Mouse (Mus musculus): Measurements from ENCODE around the gene Capn12. TPM values are rescaled to one million over a fixed set of nuclear protein-coding genes. Genes with fewer than 3 reads are reported as not detected.

The Capn12 gene
- polyA plus RNA-seq, 2 experiments from 2014 or later, result 0.34 TPM; not detected in 1

GRCm38 (mm10) chr7:28921722-28922465 is 40.7 kb downstream of the Capn12 start:
- ATAC-seq, result no peak

- ATAC-seq, result no peak
Measured at GRCm38 (mm10) chr7:28922606-28923005, 41.4 kb downstream of the Capn12 start.

GRCm38 (mm10) chr7:28923865-28924291 is 42.7 kb downstream of the Capn12 start:
- no peak for ATAC-seq

- ATAC-seq, result no peak
Measured at GRCm38 (mm10) chr7:28924802-28925201, 43.6 kb downstream of the Capn12 start.

GRCm38 (mm10) chr7:28925317-28925716 is 44.1 kb downstream of the Capn12 start:
- no peak for ATAC-seq

GRCm38 (mm10) chr7:28926172-28926571 is 45.0 kb downstream of the Capn12 start:
- no peak for ATAC-seq

- no peak for ATAC-seq
Measured at GRCm38 (mm10) chr7:28929381-28929780, 48.2 kb downstream of the Capn12 start.

GRCm38 (mm10) chr7:28930320-28931031 is 49.3 kb downstream of the Capn12 start:
- no peak for ATAC-seq

- no peak for ATAC-seq
Measured at GRCm38 (mm10) chr7:28931032-28931694, 49.9 kb downstream of the Capn12 start.

GRCm38 (mm10) chr7:28931695-28932039 is 50.4 kb downstream of the Capn12 start:
- ATAC-seq, result no peak

GRCm38 (mm10) chr7:28932421-28933041 is 51.3 kb downstream of the Capn12 start:
- ATAC-seq, result no peak

GRCm38 (mm10) chr7:28933825-28934224 is 52.6 kb downstream of the Capn12 start:
- no peak for ATAC-seq

GRCm38 (mm10) chr7:28936787-28937186 is 55.6 kb downstream of the Capn12 start:
- ATAC-seq, result no peak

- ATAC-seq, result no peak
Measured at GRCm38 (mm10) chr7:28938654-28939053, 57.4 kb downstream of the Capn12 start.

- ATAC-seq, result no peak
Measured at GRCm38 (mm10) chr7:28939418-28940183, 58.4 kb downstream of the Capn12 start.

- ATAC-seq, result no peak
Measured at GRCm38 (mm10) chr7:28941129-28941528, 59.9 kb downstream of the Capn12 start.

GRCm38 (mm10) chr7:28941542-28941941 is 60.3 kb downstream of the Capn12 start:
- ATAC-seq, result no peak

Other genes with a start within 250 kb of the Capn12 start
- gene Fbxo27, start 188.6 kb upstream of the Capn12 start, polyA plus RNA-seq (2017; shearing (Covaris generic)), result 1 to 10 TPM; 1.1 to 2.9 TPM
- 10 to 100 TPM in 1 of 2 experiments, 1 to 10 TPM in 1; 8.3 to 10.9 TPM for gene Fbxo17, start 164.6 kb upstream of the Capn12 start, polyA plus RNA-seq (2017; shearing (Covaris generic))
- 10 to 100 TPM; 71.9 to 75.7 TPM for gene Mrps12, start 139.6 kb upstream of the Capn12 start, polyA plus RNA-seq (2017; shearing (Covaris generic))
- 10 to 100 TPM in 1 of 2 experiments, 1 to 10 TPM in 1; 8.9 to 13.0 TPM for gene Sars2, start 139.4 kb upstream of the Capn12 start, polyA plus RNA-seq (2017; shearing (Covaris generic))
- gene Ccer2, start 125.2 kb upstream of the Capn12 start, polyA plus RNA-seq (2017; shearing (Covaris generic)), result not detected
- gene Sirt2, start 114.7 kb upstream of the Capn12 start, polyA plus RNA-seq (2017; shearing (Covaris generic)), result 100 to 1,000 TPM in 1 of 2 experiments, 10 to 100 TPM in 1; 82.3 to 103 TPM
- gene Nfkbib, start 113.9 kb upstream of the Capn12 start, polyA plus RNA-seq (2017; shearing (Covaris generic)), result 10 to 100 TPM; 56.4 to 78.9 TPM
- 100 to 1,000 TPM; 199 to 272 TPM for gene Rinl, start 92.5 kb upstream of the Capn12 start, polyA plus RNA-seq (2017; shearing (Covaris generic))
- 100 to 1,000 TPM; 153 to 344 TPM for gene Hnrnpl, start 72.9 kb upstream of the Capn12 start, polyA plus RNA-seq (2017; shearing (Covaris generic))
- 100 to 1,000 TPM; 192 to 199 TPM for gene Ech1, start 56.2 kb upstream of the Capn12 start, polyA plus RNA-seq (2017; shearing (Covaris generic))
- gene Lgals4, start 47.6 kb upstream of the Capn12 start, polyA plus RNA-seq (2017; shearing (Covaris generic)), result 10 to 100 TPM; 20.1 to 27.2 TPM
- 1 to 10 TPM; 2.5 to 2.8 TPM for gene Lgals7, start 17.6 kb upstream of the Capn12 start, polyA plus RNA-seq (2017; shearing (Covaris generic))
- gene Actn4, start 80.9 kb downstream of the Capn12 start, polyA plus RNA-seq (2017; shearing (Covaris generic)), result 100 to 1,000 TPM in 1 of 2 experiments, 10 to 100 TPM in 1; 84.6 to 128 TPM
- gene Eif3k, start 100.4 kb downstream of the Capn12 start, polyA plus RNA-seq (2017; shearing (Covaris generic)), result 100 to 1,000 TPM; 603 to 630 TPM
- 100 to 1,000 TPM in 1 of 2 experiments, 10 to 100 TPM in 1; 88.8 to 120 TPM for gene Map4k1, start 100.6 kb downstream of the Capn12 start, polyA plus RNA-seq (2017; shearing (Covaris generic))
- gene Ryr1, start 243.8 kb downstream of the Capn12 start, polyA plus RNA-seq (2017; shearing (Covaris generic)), result under 1 TPM; 0.03 to 0.05 TPM

Data from activated CD4-positive, CD25-positive, alpha-beta regulatory T cell, adult 4 months (primary cell).